Mouse (Mus musculus) left cerebral cortex, postnatal 14 days (tissue): ENCODE measurements around the gene Stk11. TPM values are rescaled to one million over a fixed set of nuclear protein-coding genes. Genes with fewer than 3 reads are reported as not detected.
A peak's percentile ranks its signal among the peaks of the same experiment; 100 is the strongest.

Source experiments
- DNase-seq, 2 experiments: peaks; one replicate each; pipeline ENCODE4 v3.0.0; 2021 to 2022; ENCODE audit warnings: low spot score in 2 of 2, mixed read lengths in 1 of 2
- intact Hi-C: fragments of 180-260 bp; cut with DNase I; formaldehyde crosslinking; loops from one replicate; pipeline ENCODE4 v1.15.1; 2025
- total RNA-seq, 2 experiments: library from RNA; stranded (reverse); gene quantifications; 2 replicates each; pipeline ENCODE4 v1.2.3; 2021

The Stk11 gene
- total RNA-seq, 2 experiments from 2014 or later: 86.2 to 90.8 TPM

- DNase-seq: no peak
- intact Hi-C loops: no loop called here
Observed at GRCm38 (mm10) chr10:80121639-80122038, 6.0 kb downstream of the Stk11 start.

GRCm38 (mm10) chr10:80123932-80124562, 8.4 kb downstream of the Stk11 start:
- intact Hi-C loops: no loop called here
- DNase-seq: no peak

- intact Hi-C loops: no loop called here
- no peak for DNase-seq
Observed at GRCm38 (mm10) chr10:80127920-80128319, 12.3 kb downstream of the Stk11 start.

GRCm38 (mm10) chr10:80129846-80130245, 14.2 kb downstream of the Stk11 start:
- intact Hi-C loops: no loop called here
- DNase-seq: peak in 1 of 2 experiments; percentile 37

- intact Hi-C loops: no loop called here
- DNase-seq: no peak
Observed at GRCm38 (mm10) chr10:80130403-80131031, 14.9 kb downstream of the Stk11 start.

GRCm38 (mm10) chr10:80131316-80131951, 15.8 kb downstream of the Stk11 start:
- peak; percentile 76 to 79 for DNase-seq
- intact Hi-C loops: no loop called here

- intact Hi-C loops: no loop called here
Observed at GRCm38 (mm10) chr10:80131952-80132350, 16.3 kb downstream of the Stk11 start.

GRCm38 (mm10) chr10:80133226-80133849, 17.7 kb downstream of the Stk11 start:
- DNase-seq: peak in 1 of 2 experiments; percentile 34
- intact Hi-C loops: no loop called here

More at GRCm38 (mm10) chr10:80131952-80132350, 16.3 kb downstream of the Stk11 start:
- DNase-seq: no peak

- DNase-seq: no peak
- intact Hi-C loops: no loop called here
Observed at GRCm38 (mm10) chr10:80134421-80134820, 18.8 kb downstream of the Stk11 start.

GRCm38 (mm10) chr10:80135161-80135560, 19.6 kb downstream of the Stk11 start:
- intact Hi-C loops: no loop called here
- DNase-seq: no peak

GRCm38 (mm10) chr10:80135641-80136040, 20.0 kb downstream of the Stk11 start:
- intact Hi-C loops: no loop called here
- DNase-seq: no peak

GRCm38 (mm10) chr10:80136179-80136951, 20.8 kb downstream of the Stk11 start:
- no peak for DNase-seq
- intact Hi-C loops: no loop called here

- peak; percentile 46 to 72 for DNase-seq
- intact Hi-C loops: no loop called here
Observed at GRCm38 (mm10) chr10:80136952-80137625, 21.5 kb downstream of the Stk11 start.

- intact Hi-C loops: no loop called here
- DNase-seq: peak; percentile 55 to 79
Observed at GRCm38 (mm10) chr10:80137626-80138552, 22.3 kb downstream of the Stk11 start.

GRCm38 (mm10) chr10:80138553-80139438, 23.2 kb downstream of the Stk11 start, which contains the start of gene Atp5d:
TSS of gene Atp5d (plus strand) at chr10:80138632.
- intact Hi-C loops: no loop called here
- DNase-seq: peak; percentile 80 to 81

- no peak for DNase-seq
- intact Hi-C loops: no loop called here
Observed at GRCm38 (mm10) chr10:80139439-80139775, 23.8 kb downstream of the Stk11 start.
